Mouse (Mus musculus) MEL (cell line): ENCODE measurements around the gene Hspb6. TPM values are rescaled to one million over a fixed set of nuclear protein-coding genes. Genes with fewer than 3 reads are reported as not detected.
A peak's percentile ranks its signal among the peaks of the same experiment; 100 is the strongest.

Source experiments
- DNase-seq: peaks from one replicate; pipeline ENCODE4 v3.0.0; 2011; ENCODE audit warnings: low read depth, low spot score
- H3K27ac ChIP-seq: 2 replicates; pipeline ENCODE4 v1.5.1; 2012; ENCODE audit warnings: low read depth, mild to moderate bottlenecking, control low read depth, low read length, moderate library complexity; ENCODE audit not compliant: control insufficient read depth
- H3K27me3 ChIP-seq, 2 experiments: fragments of 150-350 bp in 1 of 2; sonication (generic) in 1 of 2; 2 replicates each; pipeline ENCODE4 v1.6.1; 2012; ENCODE audit warnings: low read length in 2 of 2, mild to moderate bottlenecking in 2 of 2, improper control_type of control experiment in 1 of 2, moderate library complexity in 1 of 2; ENCODE audit not compliant: insufficient read depth in 2 of 2, control insufficient read depth in 1 of 2
- H3K36me3 ChIP-seq, 2 experiments: 2 replicates each; pipeline ENCODE4 v1.6.1; 2012 to 2014; ENCODE audit warnings: low read length in 2 of 2, improper control_type of control experiment in 1 of 2, inconsistent platforms in 1 of 2, mild to moderate bottlenecking in 1 of 2; ENCODE audit not compliant: insufficient read depth in 2 of 2, control insufficient read depth in 1 of 2
- H3K4me1 ChIP-seq, 2 experiments: fragments of 150-350 bp in 1 of 2; sonication (generic) in 1 of 2; 2 replicates each; pipeline ENCODE4 v1.6.1; 2012; ENCODE audit warnings: low read length in 2 of 2, improper control_type of control experiment in 1 of 2, mild to moderate bottlenecking in 1 of 2; ENCODE audit not compliant: insufficient read depth in 2 of 2, control insufficient read depth in 1 of 2
- H3K4me3 ChIP-seq, 2 experiments: fragments of 150-350 bp in 1 of 2; sonication (generic) in 1 of 2; 2 replicates each; pipeline ENCODE4 v1.5.1; 2012; ENCODE audit warnings: low read depth in 2 of 2, low read length in 2 of 2, mild to moderate bottlenecking in 2 of 2, moderate library complexity in 2 of 2, control low read depth in 1 of 2, improper control_type of control experiment in 1 of 2; ENCODE audit not compliant: control insufficient read depth in 1 of 2, insufficient read depth in 1 of 2
- H3K79me2 ChIP-seq: 2 replicates; pipeline ENCODE4 v1.6.1; 2012; ENCODE audit warnings: mild to moderate bottlenecking, low read length, moderate library complexity; ENCODE audit not compliant: control insufficient read depth, poor library complexity, insufficient read depth
- H3K9ac ChIP-seq: 2 replicates; pipeline ENCODE4 v1.6.1; 2012; ENCODE audit warnings: low read depth, mild to moderate bottlenecking, control low read depth, low read length, moderate library complexity; ENCODE audit not compliant: control insufficient read depth, poor library complexity, severe bottlenecking
- H3K9me3 ChIP-seq: fragments of 150-350 bp; sonication (generic); replicated peaks from 2 replicates; pipeline ENCODE4 v1.6.1; 2012; ENCODE audit warnings: mild to moderate bottlenecking, low read length, improper control_type of control experiment, moderate library complexity; ENCODE audit not compliant: insufficient read depth
- CHD1 ChIP-seq: IDR thresholded peaks from 2 replicates; pipeline ENCODE4 v1.6.1; 2012; ENCODE audit warnings: low read depth, mild to moderate bottlenecking, inconsistent platforms, low read length, improper control_type of control experiment
- CHD2 ChIP-seq: IDR thresholded peaks from 2 replicates; pipeline ENCODE4 v1.6.1; 2011; ENCODE audit warnings: low read length, improper control_type of control experiment
- CTCF ChIP-seq, 3 experiments: IDR thresholded peaks in 2 of 3; conservative IDR thresholded peaks in 1 of 3; 2 replicates each; pipeline ENCODE4 v1.5.1; 2011 to 2012; ENCODE audit warnings: low read length in 3 of 3, low read depth in 2 of 3, mild to moderate bottlenecking in 2 of 3, improper control_type of control experiment in 1 of 3, inconsistent platforms in 1 of 3, mixed read lengths in 1 of 3, moderate library complexity in 1 of 3; ENCODE audit not compliant: control insufficient read depth in 1 of 3, insufficient read depth in 1 of 3, poor library complexity in 1 of 3, severe bottlenecking in 1 of 3
- ELF1 ChIP-seq: IDR thresholded peaks from 2 replicates; pipeline ENCODE4 v1.6.1; 2014; ENCODE audit warnings: low read depth, mild to moderate bottlenecking, inconsistent platforms, low read length, improper control_type of control experiment, moderate library complexity
- EP300 ChIP-seq, 2 experiments: IDR thresholded peaks; 2 replicates each; pipeline ENCODE4 v1.6.1; 2011; ENCODE audit warnings: improper control_type of control experiment in 2 of 2, low read length in 2 of 2, low read depth in 1 of 2, mild to moderate bottlenecking in 1 of 2
- HCFC1 ChIP-seq: IDR thresholded peaks from 2 replicates; pipeline ENCODE4 v1.6.1; 2012; ENCODE audit warnings: low read depth, mild to moderate bottlenecking, inconsistent platforms, low read length, improper control_type of control experiment, moderate library complexity
- JUND ChIP-seq: IDR thresholded peaks from 2 replicates; pipeline ENCODE4 v1.6.1; 2011; ENCODE audit warnings: low read depth, mild to moderate bottlenecking, improper control_type of control experiment, low read length
- MAFK ChIP-seq: IDR thresholded peaks from 2 replicates; pipeline ENCODE4 v1.6.1; 2011; ENCODE audit warnings: low read depth, mild to moderate bottlenecking, low read length, improper control_type of control experiment, borderline replicate concordance
- MAX ChIP-seq: IDR thresholded peaks from 2 replicates; pipeline ENCODE4 v1.6.1; 2011; ENCODE audit warnings: low read length, improper control_type of control experiment
- MAZ ChIP-seq: IDR thresholded peaks from 2 replicates; pipeline ENCODE4 v1.6.1; 2012; ENCODE audit warnings: low read depth, mild to moderate bottlenecking, inconsistent platforms, low read length, improper control_type of control experiment
- MXI1 ChIP-seq: IDR thresholded peaks from 2 replicates; pipeline ENCODE4 v1.6.1; 2011; ENCODE audit warnings: mild to moderate bottlenecking, low read depth, low read length, improper control_type of control experiment
- MYB ChIP-seq: IDR thresholded peaks from 2 replicates; pipeline ENCODE4 v1.6.1; 2011; ENCODE audit warnings: mild to moderate bottlenecking, low read depth, low read length, improper control_type of control experiment
- NELFE ChIP-seq: IDR thresholded peaks from 2 replicates; pipeline ENCODE4 v1.6.1; 2011; ENCODE audit warnings: low read depth, low read length, improper control_type of control experiment
- NRF1 ChIP-seq: IDR thresholded peaks from 2 replicates; pipeline ENCODE4 v1.6.1; 2014; ENCODE audit warnings: low read depth, mild to moderate bottlenecking, inconsistent platforms, low read length, improper control_type of control experiment, moderate library complexity; ENCODE audit not compliant: poor library complexity, insufficient read depth, severe bottlenecking
- POLR2AphosphoS2 ChIP-seq: IDR thresholded peaks from 2 replicates; pipeline ENCODE4 v1.6.1; 2011; ENCODE audit warnings: low read length, improper control_type of control experiment
- RAD21 ChIP-seq: IDR thresholded peaks from 2 replicates; pipeline ENCODE4 v1.6.1; 2011; ENCODE audit warnings: mild to moderate bottlenecking, low read depth, low read length, improper control_type of control experiment
- RCOR1 ChIP-seq: IDR thresholded peaks from 2 replicates; pipeline ENCODE4 v1.6.1; 2012; ENCODE audit warnings: low read depth, mild to moderate bottlenecking, inconsistent platforms, low read length, improper control_type of control experiment
- SIN3A ChIP-seq: IDR thresholded peaks from 2 replicates; pipeline ENCODE4 v1.6.1; 2012; ENCODE audit warnings: low read length, improper control_type of control experiment, inconsistent platforms
- SMC3 ChIP-seq: IDR thresholded peaks from 2 replicates; pipeline ENCODE4 v1.6.1; 2011; ENCODE audit warnings: low read depth, low read length, improper control_type of control experiment
- TAL1 ChIP-seq: IDR thresholded peaks from 2 replicates; pipeline ENCODE4 v1.6.1; 2012; ENCODE audit warnings: mild to moderate bottlenecking, inconsistent platforms, low read length, moderate library complexity, mixed read lengths
- TBP ChIP-seq: IDR thresholded peaks from 2 replicates; pipeline ENCODE4 v1.8.0; 2011; ENCODE audit warnings: low read depth, low read length, improper control_type of control experiment
- USF1 ChIP-seq: IDR thresholded peaks from 2 replicates; pipeline ENCODE4 v1.6.1; 2014; ENCODE audit warnings: low read depth, mild to moderate bottlenecking, inconsistent platforms, low read length, improper control_type of control experiment, moderate library complexity
- USF2 ChIP-seq, 2 experiments: IDR thresholded peaks; 2 replicates each; pipeline ENCODE4 v1.6.1; 2011 to 2012; ENCODE audit warnings: improper control_type of control experiment in 2 of 2, low read length in 2 of 2, borderline replicate concordance in 1 of 2, inconsistent platforms in 1 of 2, low read depth in 1 of 2, mild to moderate bottlenecking in 1 of 2; ENCODE audit not compliant: insufficient read depth in 1 of 2
- ZC3H11A ChIP-seq: IDR thresholded peaks from 2 replicates; pipeline ENCODE4 v1.6.1; 2012; ENCODE audit warnings: low read depth, mild to moderate bottlenecking, inconsistent platforms, low read length, improper control_type of control experiment
- ZNF384 ChIP-seq: IDR thresholded peaks from 2 replicates; pipeline ENCODE4 v1.6.1; 2012; ENCODE audit warnings: low read depth, mild to moderate bottlenecking, inconsistent platforms, low read length, improper control_type of control experiment
- polyA plus RNA-seq, 2 experiments: library from polyadenylated mRNA; stranded (reverse) in 1 of 2; unstranded in 1 of 2; fragments of >175 nt in 1 of 2; fragments of >200 nt in 1 of 2; gene quantifications; 2 replicates each; pipeline versions ENCODE4 v1.2.1 to v1.2.4; 2012; ENCODE audit warnings: low replicate concordance in 2 of 2, low read depth in 1 of 2; ENCODE audit not compliant: insufficient read length in 2 of 2, insufficient read depth in 1 of 2, missing spikeins in 1 of 2
- total RNA-seq: library from RNA; depleted of rRNA; stranded (reverse); fragments of 300-350 nt; gene quantifications from 2 replicates; pipeline ENCODE4 v1.2.3, GENCODE M21; 2012

The Hspb6 gene
- total and polyA plus RNA-seq, 3 experiments, result 1.5 to 12.4 TPM; not detected in 1

GRCm38 (mm10) chr7:30551445-30552101 is 405 bp upstream of the Hspb6 start (continued):
- peak; percentile 26; the same call in 1 of the 2 replicates for TF ChIP-seq SMC3
- TF ChIP-seq, all 39 proteins: peak for 14

DNA sequence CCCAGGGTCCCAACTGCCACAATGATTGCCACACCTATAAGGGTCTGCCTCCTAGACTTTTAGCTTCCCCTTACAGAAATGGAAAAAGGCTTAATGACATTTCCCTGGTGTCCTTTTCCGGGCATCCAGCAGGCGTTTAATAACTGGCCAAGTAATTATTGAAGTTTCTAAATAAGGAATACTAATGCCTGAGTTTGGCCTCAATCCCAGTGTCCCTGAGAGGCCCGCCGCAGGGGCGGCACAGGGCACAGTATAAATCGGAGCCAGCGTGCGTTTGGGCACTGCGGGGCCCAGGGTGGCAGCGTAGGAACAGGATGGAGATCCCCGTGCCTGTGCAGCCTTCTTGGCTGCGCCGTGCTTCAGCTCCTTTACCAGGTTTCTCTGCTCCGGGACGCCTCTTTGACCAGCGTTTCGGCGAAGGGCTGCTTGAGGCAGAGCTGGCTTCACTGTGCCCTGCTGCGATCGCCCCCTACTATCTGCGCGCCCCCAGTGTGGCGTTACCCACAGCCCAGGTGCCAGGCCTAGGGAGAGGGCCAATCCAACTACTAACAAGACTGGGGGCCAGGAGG is 1.1 kb downstream of the Hspb6 start:
- H3K9ac ChIP-seq, result peak overlapping the region; percentile 84
- H3K9me3 ChIP-seq, result no peaks in the 10 kb centered on the region
- H3K4me3 ChIP-seq, result peak overlapping the region; percentile 64 to 78
- peaks cover 2% of the 10 kb centered on the region; the same call in 1 of the 2 replicates for H3K79me2 ChIP-seq
- H3K4me1 ChIP-seq, result peaks cover 0 to 5% of the 10 kb centered on the region in 2 experiments; a peak in 1 of 4 replicates
- H3K36me3 ChIP-seq, result peaks cover 0 to 5% of the 10 kb centered on the region in 2 experiments; a peak in 2 of 4 replicates
- TF ChIP-seq CHD2 (no peak), RCOR1 (no peak), TBP (0 out of 2 replicates have a peak, but pooled peaks have one; percentile 19), POLR2AphosphoS2 (no peak), JUND (no peak), HCFC1 (no peak), MAFK (no peak), MAZ (peak; percentile 52; the same call in 1 of the 2 replicates), MXI1 (peak; percentile 34; the same call in 1 of the 2 replicates), CHD1 (peak; percentile 82; the same call in 1 of the 2 replicates), EP300 (IDR thresholded peaks at IDR 0.05; ENCODE audit: low read depth in 1 of 2, low read length in 2 of 2) (peak in 1 of 2 experiments; percentile 14; a peak in 1 of 4 replicates), SIN3A (no peak; the same call in 1 of the 2 replicates)
- TF ChIP-seq, all 39 proteins: peak for 5
- Histone ChIP-seq H3K27me3 (no peaks in the 10 kb centered on the region), H3K27ac (peak overlapping the region; percentile 89)
- DNase-seq, result no peak

DNA sequence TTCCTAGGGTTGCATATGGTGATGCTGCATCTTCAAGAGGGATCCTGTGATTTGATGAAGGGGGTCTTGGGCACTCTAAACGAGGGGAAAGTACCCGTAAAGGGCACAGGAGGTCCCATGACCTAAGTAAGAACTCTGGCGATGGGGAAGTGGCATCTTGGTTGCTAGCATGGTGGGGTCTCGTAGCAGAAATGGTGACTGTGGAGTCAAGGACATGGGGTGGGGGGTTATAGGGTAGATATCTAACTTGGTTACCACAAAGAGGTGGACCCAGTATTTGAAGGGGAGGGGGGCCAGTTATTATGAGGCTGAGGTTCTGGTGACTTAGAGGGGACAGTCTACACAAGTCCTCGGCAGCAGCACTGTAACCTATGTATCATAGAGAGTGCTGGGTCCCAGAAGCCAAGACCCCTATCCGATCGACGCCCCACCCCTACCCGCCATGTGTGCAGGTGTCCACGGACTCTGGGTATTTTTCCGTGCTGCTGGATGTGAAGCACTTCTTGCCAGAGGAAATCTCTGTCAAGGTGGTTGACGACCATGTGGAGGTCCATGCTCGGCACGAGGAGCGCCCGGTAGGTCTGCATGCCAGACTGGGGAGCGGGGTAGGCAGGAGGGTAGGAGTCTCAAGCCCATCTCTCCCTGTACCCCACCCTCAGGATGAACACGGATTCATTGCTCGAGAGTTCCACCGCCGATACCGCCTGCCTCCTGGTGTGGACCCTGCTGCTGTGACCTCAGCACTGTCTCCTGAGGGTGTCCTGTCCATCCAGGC is 2.0 kb downstream of the Hspb6 start:
- Histone ChIP-seq H3K79me2 (peaks cover 11% of the 10 kb centered on the region), H3K27ac (no peak overlapping the region), H3K9ac (peak overlapping the region; percentile 84), H3K4me1 (peaks cover 0 to 11% of the 10 kb centered on the region in 2 experiments; a peak in 2 of 4 replicates), H3K27me3 (no peaks in the 10 kb centered on the region), H3K4me3 (peak overlapping the region in 1 of 2 experiments; percentile 64; a peak in 2 of 4 replicates), H3K9me3 (no peaks in the 10 kb centered on the region), H3K36me3 (peaks cover 0 to 10% of the 10 kb centered on the region in 2 experiments; a peak in 2 of 4 replicates)
- no peak for DNase-seq
- TF ChIP-seq SMC3 (no peak), SIN3A (no peak), NRF1 (no peak), CTCF (IDR thresholded peaks at IDR 0.05 in 2 of 3, conservative IDR thresholded peaks at IDR 0.05 in 1 of 3; ENCODE audit: control insufficient read depth in 1 of 3, insufficient read depth in 1 of 3, low read depth in 2 of 3, low read length in 3 of 3, poor library complexity in 1 of 3, severe bottlenecking in 1 of 3) (no peak), RAD21 (no peak), TAL1 (no peak), MAX (no peak), CHD1 (no peak), ZNF384 (no peak), USF1 (no peak), ELF1 (no peak), CHD2 (no peak), NELFE (no peak), MAFK (no peak), USF2 (IDR thresholded peaks at IDR 0.05; ENCODE audit: borderline replicate concordance in 1 of 2, insufficient read depth in 1 of 2, low read depth in 1 of 2, low read length in 2 of 2) (no peak), ZC3H11A (no peak), HCFC1 (no peak), MYB (no peak)
